Mouse (Mus musculus) kidney, adult 2 months (tissue): ENCODE results near the gene Reps2. TPM values are rescaled to one million over a fixed set of nuclear protein-coding genes. Genes with fewer than 3 reads are reported as not detected.

ENCODE experiments used
- DNase-seq: peaks from one replicate; pipeline ENCODE4 v3.0.0; 2021
- H3K27ac ChIP-seq: fragments of 200-500 bp; 2 replicates; pipeline ENCODE4 v1.5.1; 2012; ENCODE audit warnings: low read depth, low read length, control low read depth, inconsistent platforms; ENCODE audit not compliant: insufficient read depth
- H3K27me3 ChIP-seq: fragments of 200-500 bp; replicated peaks from 2 replicates; pipeline ENCODE4 v1.6.1; 2012; ENCODE audit warnings: mild to moderate bottlenecking, moderate library complexity, low read length, inconsistent platforms; ENCODE audit not compliant: control insufficient read depth, insufficient read depth
- H3K36me3 ChIP-seq: fragments of 200-500 bp; 2 replicates; pipeline ENCODE4 v1.6.1; 2012; ENCODE audit warnings: mild to moderate bottlenecking, moderate library complexity, low read length, inconsistent platforms; ENCODE audit not compliant: control insufficient read depth, insufficient read depth
- H3K4me1 ChIP-seq: fragments of 200-500 bp; 2 replicates; pipeline ENCODE4 v1.6.1; 2011; ENCODE audit warnings: low read length; ENCODE audit not compliant: control insufficient read depth, insufficient read depth
- H3K4me3 ChIP-seq: fragments of 200-500 bp; 2 replicates; pipeline ENCODE4 v1.5.1; 2011; ENCODE audit warnings: mild to moderate bottlenecking, low read depth, low read length, control low read depth; ENCODE audit not compliant: insufficient read depth
- CTCF ChIP-seq: fragments of 200-500 bp; conservative IDR thresholded peaks from 2 replicates; pipeline ENCODE4 v1.5.1; 2011; ENCODE audit warnings: low read depth, mild to moderate bottlenecking, control low read depth, low read length, moderate library complexity, mixed read lengths; ENCODE audit not compliant: insufficient read depth, insufficient read length
- POLR2A ChIP-seq: fragments of 200-500 bp; IDR thresholded peaks from one replicate; pipeline ENCODE4 v1.6.1; 2011; ENCODE audit warnings: low read depth, low read length, control low read depth
- WGBS: fragments of 180-500 bp; shearing (Covaris S2); methylation state at CpG from one replicate; pipeline ENCODE4 v1.1.7; 2018; 5-methylcytosine and 5-hydroxymethylcytosine counted together
- polyA plus RNA-seq: library from polyadenylated mRNA; depleted of rRNA; stranded (reverse); fragments of >200 nt; gene quantifications from 2 replicates; pipeline ENCODE4 v1.2.3, GENCODE M21; 2012

Reps2 gene
- polyA plus RNA-seq, 1 experiment: 8.7 TPM

DNA sequence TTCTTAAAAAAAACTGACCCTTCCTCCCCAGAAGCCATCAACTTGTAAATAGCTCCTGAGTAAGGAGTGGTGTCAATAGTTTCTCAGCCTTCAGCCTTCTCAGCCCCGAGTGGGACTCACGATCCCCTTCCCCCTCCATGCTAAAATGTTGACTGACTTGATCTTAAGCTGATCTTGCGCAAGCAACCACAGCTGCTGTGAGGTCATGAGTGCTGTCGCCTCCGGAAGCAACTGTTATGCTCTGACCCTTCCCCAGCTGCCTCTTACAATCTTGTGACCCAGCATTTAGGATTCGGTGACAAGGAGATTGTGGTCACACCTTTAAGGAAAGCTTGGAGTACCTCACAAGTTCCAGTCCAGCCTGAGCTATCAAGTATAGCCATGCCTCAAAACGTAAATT, 10.1 kb upstream of the Reps2 start:
- 81% methylated on average over 7 of the region's 7 CpGs for WGBS
- peak; percentile 8 for DNase-seq
- no peak for TF ChIP-seq POLR2A
- TF ChIP-seq CTCF: no peak

DNA sequence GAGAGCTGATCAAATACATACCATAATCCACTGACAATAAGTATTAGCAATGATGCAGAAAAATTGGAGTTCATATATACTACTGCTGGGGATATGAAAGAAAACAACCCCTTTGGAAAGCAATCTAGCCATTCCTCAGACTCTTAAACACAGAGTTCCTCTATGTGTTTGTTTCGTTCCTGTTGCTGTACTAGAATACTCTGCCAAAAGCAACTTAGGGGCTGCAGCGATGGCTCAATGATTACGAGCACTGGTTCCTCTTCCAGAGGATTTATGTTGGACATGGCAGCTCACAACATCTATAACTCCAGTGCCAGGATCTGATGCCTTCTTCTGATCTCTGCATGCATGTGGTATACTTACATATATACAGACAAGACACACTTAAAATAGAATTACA, 9.0 kb upstream of the Reps2 start:
- no peak for TF ChIP-seq CTCF
- TF ChIP-seq POLR2A: no peak
- no peak for DNase-seq
- Histone ChIP-seq H3K4me3 (no peak overlapping the region), H3K27ac (no peak overlapping the region), H3K27me3 (no peaks in the 10 kb centered on the region), H3K4me1 (no peaks in the 10 kb centered on the region), H3K36me3 (no peaks in the 10 kb centered on the region)
- WGBS: 87% methylated on average over 3 of the region's 3 CpGs

More for the DNA sequence above, 10.1 kb upstream of the Reps2 start:
- H3K36me3 ChIP-seq: no peaks in the 10 kb centered on the region
- no peaks in the 10 kb centered on the region for H3K27me3 ChIP-seq
- no peaks in the 10 kb centered on the region for H3K4me1 ChIP-seq
- no peak overlapping the region for H3K4me3 ChIP-seq
- no peak overlapping the region for H3K27ac ChIP-seq

DNA sequence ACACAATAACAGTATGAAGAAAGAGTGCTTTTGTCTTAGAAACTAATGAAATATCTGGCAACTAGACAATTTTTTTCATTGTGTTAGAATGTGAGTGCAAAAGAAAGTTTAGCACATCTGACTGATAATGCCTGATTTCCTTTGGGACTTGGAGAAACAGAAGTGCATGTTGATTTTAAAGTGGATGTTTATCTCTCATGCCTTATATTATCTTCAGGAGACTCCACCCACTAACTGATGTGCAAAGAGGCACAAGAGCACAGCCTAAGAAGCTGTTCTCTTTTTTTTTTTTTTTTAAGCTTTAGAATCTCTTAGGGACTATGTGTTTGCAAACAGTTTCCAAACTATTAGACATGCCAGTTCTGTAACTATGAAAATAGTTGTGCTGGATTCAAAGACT, 7.7 kb upstream of the Reps2 start:
- Histone ChIP-seq H3K36me3 (no peaks in the 10 kb centered on the region), H3K4me1 (no peaks in the 10 kb centered on the region), H3K27ac (no peak overlapping the region), H3K4me3 (no peak overlapping the region), H3K27me3 (no peaks in the 10 kb centered on the region)
- TF ChIP-seq CTCF (no peak), POLR2A (no peak)
- DNase-seq: no peak

DNA sequence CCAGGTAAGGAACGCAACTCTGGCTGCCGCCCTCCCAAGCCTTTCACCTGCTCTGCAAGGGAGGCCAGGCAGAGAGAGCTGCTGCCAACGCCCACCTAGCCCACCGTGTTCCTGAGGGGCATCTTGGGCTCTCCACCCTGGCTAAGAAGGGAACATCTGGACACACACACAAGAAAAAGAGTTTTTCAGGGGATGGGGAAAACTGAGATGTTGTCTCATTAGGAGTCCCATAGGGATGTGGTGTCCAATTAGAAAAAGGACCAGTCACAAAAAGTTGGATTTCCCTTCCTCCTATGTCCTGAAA, 292 bp upstream of the Reps2 start:
- Histone ChIP-seq H3K27me3 (no peaks in the 10 kb centered on the region), H3K4me1 (no peaks in the 10 kb centered on the region), H3K36me3 (no peaks in the 10 kb centered on the region), H3K4me3 (peak overlapping the region; percentile 39; the same call in 1 of the 2 replicates), H3K27ac (no peak overlapping the region)
- WGBS: 2% methylated on average over 4 of the region's 4 CpGs
- TF ChIP-seq CTCF (no peak), POLR2A (no peak)
- no peak for DNase-seq

DNA sequence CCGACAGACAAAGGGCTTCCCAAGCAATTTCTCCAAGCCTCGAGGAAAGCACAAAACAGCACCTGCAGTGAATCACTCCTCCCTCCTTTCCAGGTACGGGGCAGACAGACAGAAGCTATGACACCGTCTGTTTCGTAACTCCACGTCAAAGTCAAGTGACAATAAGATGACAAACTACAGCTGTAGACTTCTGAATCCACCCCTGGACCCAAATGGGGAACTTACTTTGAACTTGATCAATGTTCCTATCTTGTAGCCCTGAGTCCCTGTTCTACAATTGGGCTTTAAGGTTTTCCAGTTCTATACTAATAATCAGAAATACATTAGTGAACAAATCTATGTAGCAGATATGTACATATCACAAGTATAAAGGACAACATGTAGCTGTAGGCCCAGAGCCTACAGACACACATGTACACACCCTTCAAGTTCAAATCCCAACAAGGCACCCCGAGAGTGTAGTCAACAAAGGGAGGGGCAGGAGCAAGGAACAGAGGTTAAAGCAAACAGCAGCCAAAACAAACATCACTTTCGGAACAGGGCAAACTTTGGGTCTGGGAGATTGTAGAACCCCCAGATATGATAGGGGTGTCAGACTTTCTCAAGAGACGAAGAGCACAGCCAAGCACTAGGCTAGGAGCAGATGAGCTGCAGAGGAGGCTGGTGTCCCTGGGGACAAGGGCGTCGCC, 903 bp downstream of the Reps2 start:
- no peaks in the 10 kb centered on the region for H3K27me3 ChIP-seq
- DNase-seq: peak; percentile 8
- H3K4me1 ChIP-seq: no peaks in the 10 kb centered on the region
- peak overlapping the region; percentile 37 for H3K4me3 ChIP-seq
- WGBS: 39% methylated on average over 11 of the region's 11 CpGs
- H3K27ac ChIP-seq: no peak overlapping the region; the same call in 1 of the 2 replicates
- TF ChIP-seq CTCF (no peak), POLR2A (no peak)
- H3K36me3 ChIP-seq: no peaks in the 10 kb centered on the region

DNA sequence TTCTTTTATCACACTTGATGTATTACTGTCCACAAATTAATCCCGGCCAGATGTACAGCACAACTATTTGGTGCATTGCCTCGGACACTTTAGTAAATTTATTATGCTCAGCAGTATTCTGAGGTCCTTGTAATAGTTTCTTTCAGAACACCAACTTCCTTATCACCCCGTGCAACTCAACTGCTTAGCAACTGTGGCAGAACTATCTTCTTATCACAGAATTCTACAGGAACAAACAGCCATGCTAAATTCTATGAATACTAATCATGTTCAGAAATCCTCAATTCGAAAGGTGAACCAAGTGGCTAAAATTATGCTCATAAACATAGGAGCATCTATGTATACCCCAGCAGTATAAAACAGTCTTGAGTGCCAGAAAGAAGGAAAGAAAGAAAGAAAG, 1.7 kb downstream of the Reps2 start:
- DNase-seq: no peak
- Histone ChIP-seq H3K27ac (no peak overlapping the region), H3K4me3 (no peak overlapping the region), H3K4me1 (no peaks in the 10 kb centered on the region), H3K36me3 (no peaks in the 10 kb centered on the region), H3K27me3 (no peaks in the 10 kb centered on the region)
- TF ChIP-seq POLR2A (no peak), CTCF (no peak)
- 66% methylated on average over 4 of the region's 4 CpGs for WGBS

DNA sequence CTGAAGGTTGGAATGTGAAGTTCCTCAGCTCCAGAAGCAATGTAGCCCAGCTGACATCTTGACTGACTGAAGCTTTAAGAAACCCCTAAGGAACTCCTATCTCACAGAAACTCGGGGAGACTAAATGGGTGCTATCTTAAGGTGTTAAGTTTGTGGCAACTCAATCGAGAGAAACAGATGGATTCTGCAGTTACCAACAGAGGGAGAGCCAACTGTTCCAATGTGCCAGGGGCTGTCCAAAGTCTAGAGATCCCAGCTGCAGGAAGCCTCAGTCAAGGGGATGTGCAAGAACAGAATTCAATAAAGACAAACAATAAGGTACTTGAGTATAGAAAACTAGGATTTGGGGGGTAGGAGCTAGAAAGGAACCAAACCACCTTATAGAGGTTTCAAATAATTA, 8.3 kb downstream of the Reps2 start:
- no peaks in the 10 kb centered on the region for H3K27me3 ChIP-seq
- TF ChIP-seq CTCF: no peak
- H3K27ac ChIP-seq: no peak overlapping the region
- 12% methylated on average over 2 of the region's 2 CpGs for WGBS
- H3K36me3 ChIP-seq: no peaks in the 10 kb centered on the region
- no peak overlapping the region for H3K4me3 ChIP-seq
- H3K4me1 ChIP-seq: no peaks in the 10 kb centered on the region
- no peak for DNase-seq

DNA sequence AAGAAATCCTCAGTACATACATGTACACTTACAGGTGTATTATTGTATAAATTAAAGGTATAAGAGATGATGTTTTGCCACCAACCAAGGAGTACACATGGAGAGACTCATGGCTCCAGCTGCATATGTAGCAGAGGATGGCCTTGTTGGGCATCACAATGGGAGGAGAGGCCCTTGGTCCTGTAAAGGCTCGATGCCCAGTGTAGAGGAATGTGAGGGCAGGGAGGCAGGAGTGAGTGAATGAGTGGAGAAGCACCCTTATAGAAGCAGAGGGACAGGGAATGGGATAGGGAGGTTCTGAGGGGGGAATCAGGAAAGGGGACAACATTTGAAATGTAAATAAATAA, 21.4 kb downstream of the Reps2 start:
- Histone ChIP-seq H3K36me3 (no peaks in the 10 kb centered on the region), H3K4me1 (no peaks in the 10 kb centered on the region), H3K27ac (no peak overlapping the region), H3K4me3 (no peak overlapping the region), H3K27me3 (no peaks in the 10 kb centered on the region)
- no peak for DNase-seq
- WGBS: 72% methylated on average over 1 of the region's 1 CpGs
- TF ChIP-seq CTCF: no peak
- TF ChIP-seq POLR2A: no peak
